Mouse (Mus musculus): ENCODE measurements around the gene Igf1. TPM values are rescaled to one million over a fixed set of nuclear protein-coding genes. Genes with fewer than 3 reads are reported as not detected.

Gene Igf1
- polyA plus RNA-seq, 1 experiment from 2014 or later = 11.4 TPM

DNA sequence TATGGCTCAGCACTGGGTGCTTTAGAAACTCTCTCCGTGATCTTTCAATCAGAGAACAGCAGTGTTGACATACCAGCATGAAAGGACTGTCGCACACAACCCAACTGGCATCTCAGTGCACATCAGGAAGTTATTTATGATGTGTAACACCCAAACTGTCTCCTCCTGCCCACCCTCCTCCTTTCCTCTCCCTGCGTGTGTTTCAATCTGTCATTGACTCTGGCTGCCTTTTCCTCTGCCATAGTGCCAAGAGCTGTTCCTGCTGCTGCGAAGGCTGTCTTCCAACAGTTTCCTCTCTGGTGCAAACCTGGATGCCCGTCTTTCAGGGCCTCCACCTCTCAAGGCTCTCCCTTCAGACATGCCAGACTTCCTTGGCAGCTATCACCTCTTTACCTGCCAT, 46.3 kb downstream of the Igf1 start:
- Histone ChIP-seq H3K4me2 (ENCODE audit: low read length) (no peak overlapping the region), H3K27me3 (ENCODE audit: control insufficient read depth, insufficient read depth, low read depth, low read length) (no peaks in the 10 kb centered on the region), H3K4me3 (ENCODE audit: low read depth, low read length) (no peak overlapping the region), H3K4me1 (ENCODE audit: control insufficient read depth, insufficient read depth, low read length) (no peaks in the 10 kb centered on the region), H3K27ac (ENCODE audit: low read length) (no peak overlapping the region), H3K36me3 (ENCODE audit: control insufficient read depth, insufficient read depth, low read length) (no peaks in the 10 kb centered on the region), H3K9ac (ENCODE audit: low read depth, low read length) (no peak overlapping the region), H3K9me3 (replicated peaks; ENCODE audit: control insufficient read depth, low read length, poor library complexity, severe bottlenecking) (no peaks in the 10 kb centered on the region)
- no peak for ATAC-seq
- 78% methylated on average over 5 of the region's 5 CpGs for WGBS

DNA sequence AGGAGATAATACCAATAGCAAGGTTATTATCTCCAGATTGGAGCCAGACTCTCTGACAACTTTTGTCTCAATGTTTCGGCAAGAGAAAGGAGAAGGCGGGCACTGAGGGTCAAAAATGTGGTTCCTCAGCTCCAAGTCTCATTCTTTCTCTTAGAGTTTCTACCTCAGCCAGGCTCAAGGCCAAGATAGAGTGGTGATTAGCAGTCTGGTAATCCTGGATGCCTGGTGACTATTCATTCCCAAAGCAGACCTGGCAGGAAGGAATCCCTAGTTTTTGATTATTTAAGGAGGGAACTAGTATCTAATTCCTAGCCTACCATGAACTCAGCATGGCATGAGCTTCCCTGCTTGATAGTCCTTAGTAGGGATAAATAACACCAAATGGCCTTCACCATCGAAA, 47.0 kb downstream of the Igf1 start:
- H3K27ac ChIP-seq (ENCODE audit: low read length) = no peak overlapping the region
- no peaks in the 10 kb centered on the region for H3K9me3 ChIP-seq (replicated peaks; ENCODE audit: control insufficient read depth, low read length, poor library complexity, severe bottlenecking)
- H3K4me3 ChIP-seq (ENCODE audit: low read depth, low read length) = no peak overlapping the region
- H3K36me3 ChIP-seq (ENCODE audit: control insufficient read depth, insufficient read depth, low read length) = no peaks in the 10 kb centered on the region
- ATAC-seq = no peak
- WGBS = 76% methylated on average over 3 of the region's 3 CpGs
- H3K4me1 ChIP-seq (ENCODE audit: control insufficient read depth, insufficient read depth, low read length) = no peaks in the 10 kb centered on the region
- H3K9ac ChIP-seq (ENCODE audit: low read depth, low read length) = no peak overlapping the region
- no peak overlapping the region for H3K4me2 ChIP-seq (ENCODE audit: low read length)
- H3K27me3 ChIP-seq (ENCODE audit: control insufficient read depth, insufficient read depth, low read depth, low read length) = no peaks in the 10 kb centered on the region

DNA sequence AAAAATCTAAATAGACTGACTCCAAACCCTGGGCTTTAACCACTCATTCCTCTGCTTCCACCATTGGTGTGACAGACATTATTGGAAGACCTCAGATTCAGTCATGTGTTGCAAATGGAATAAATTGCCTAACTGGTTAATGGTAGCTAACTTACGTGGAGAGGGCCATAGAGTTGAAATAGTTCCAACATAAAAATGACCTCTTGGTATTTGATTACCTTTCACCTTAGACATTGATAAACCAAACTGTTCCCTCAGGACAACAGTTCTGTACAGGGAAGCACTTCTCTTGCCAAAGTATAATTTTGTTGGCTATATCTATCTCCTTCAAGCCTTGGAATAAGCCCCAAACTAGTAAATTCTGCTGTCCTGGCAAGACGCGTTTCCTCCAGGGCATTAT, 48.1 kb downstream of the Igf1 start:
- Histone ChIP-seq H3K27ac (ENCODE audit: low read length) (no peak overlapping the region), H3K4me3 (ENCODE audit: low read depth, low read length) (no peak overlapping the region), H3K9ac (ENCODE audit: low read depth, low read length) (no peak overlapping the region), H3K9me3 (replicated peaks; ENCODE audit: control insufficient read depth, low read length, poor library complexity, severe bottlenecking) (no peaks in the 10 kb centered on the region), H3K4me1 (ENCODE audit: control insufficient read depth, insufficient read depth, low read length) (no peaks in the 10 kb centered on the region), H3K27me3 (ENCODE audit: control insufficient read depth, insufficient read depth, low read depth, low read length) (no peaks in the 10 kb centered on the region), H3K4me2 (ENCODE audit: low read length) (no peak overlapping the region), H3K36me3 (ENCODE audit: control insufficient read depth, insufficient read depth, low read length) (no peaks in the 10 kb centered on the region)
- ATAC-seq = no peak
- WGBS = 91% methylated on average over 3 of the region's 3 CpGs

DNA sequence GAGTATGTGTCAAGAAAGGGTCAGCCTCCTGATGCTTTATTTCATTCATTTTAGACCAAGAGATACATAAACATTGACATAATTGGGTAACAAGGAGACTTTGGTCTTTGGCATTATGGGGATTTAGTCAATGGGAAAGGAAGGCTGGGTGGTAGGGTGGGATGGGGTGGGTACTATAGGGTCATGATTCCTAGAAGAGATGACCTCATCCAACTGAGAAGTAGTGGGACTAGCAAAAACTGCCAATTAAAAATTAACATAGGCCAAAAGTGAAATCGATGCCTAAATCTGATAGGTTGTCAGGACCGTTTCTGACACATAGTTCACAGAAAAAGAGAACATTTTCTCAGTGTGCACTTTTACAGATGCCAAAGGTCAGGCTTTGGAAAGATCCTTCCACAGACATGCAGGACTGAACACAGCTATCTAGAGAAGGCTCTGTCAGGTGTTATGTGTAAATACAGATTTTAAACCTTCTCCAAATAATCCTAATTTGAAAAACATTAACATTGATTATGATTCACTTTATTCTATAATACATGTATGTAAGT, 48.8 kb downstream of the Igf1 start:
- no peak for ATAC-seq
- H3K4me3 ChIP-seq (ENCODE audit: low read depth, low read length) = no peak overlapping the region
- H3K9me3 ChIP-seq (replicated peaks; ENCODE audit: control insufficient read depth, low read length, poor library complexity, severe bottlenecking) = no peaks in the 10 kb centered on the region
- no peak overlapping the region for H3K4me2 ChIP-seq (ENCODE audit: low read length)
- no peaks in the 10 kb centered on the region for H3K27me3 ChIP-seq (ENCODE audit: control insufficient read depth, insufficient read depth, low read depth, low read length)
- H3K4me1 ChIP-seq (ENCODE audit: control insufficient read depth, insufficient read depth, low read length) = no peaks in the 10 kb centered on the region
- 94% methylated on average over 2 of the region's 2 CpGs for WGBS
- H3K9ac ChIP-seq (ENCODE audit: low read depth, low read length) = no peak overlapping the region
- no peak overlapping the region for H3K27ac ChIP-seq (ENCODE audit: low read length)
- no peaks in the 10 kb centered on the region for H3K36me3 ChIP-seq (ENCODE audit: control insufficient read depth, insufficient read depth, low read length)

DNA sequence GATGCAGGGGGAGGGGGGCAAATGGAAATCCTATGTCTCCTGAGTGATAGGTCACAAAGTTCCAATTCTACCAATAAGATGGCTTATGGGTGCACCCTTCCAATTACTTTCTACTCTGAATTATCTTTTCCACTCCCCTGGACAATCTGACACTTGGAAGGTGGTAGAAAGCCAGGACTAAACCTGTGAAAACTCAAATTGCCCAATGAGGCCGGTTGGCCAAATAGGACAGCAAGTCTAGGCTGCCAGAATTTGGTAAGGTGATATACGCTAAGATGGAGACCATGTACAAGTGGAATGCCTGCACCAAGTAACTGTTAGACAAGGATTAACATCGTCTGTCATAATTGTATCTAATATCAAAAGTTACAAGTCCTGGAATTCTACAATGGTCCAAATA, 55.8 kb downstream of the Igf1 start:
- no peaks in the 10 kb centered on the region for H3K4me1 ChIP-seq (ENCODE audit: control insufficient read depth, insufficient read depth, low read length)
- no peak overlapping the region for H3K4me2 ChIP-seq (ENCODE audit: low read length)
- H3K36me3 ChIP-seq (ENCODE audit: control insufficient read depth, insufficient read depth, low read length) = no peaks in the 10 kb centered on the region
- 93% methylated on average over 3 of the region's 3 CpGs for WGBS
- H3K4me3 ChIP-seq (ENCODE audit: low read depth, low read length) = no peak overlapping the region
- H3K27me3 ChIP-seq (ENCODE audit: control insufficient read depth, insufficient read depth, low read depth, low read length) = no peaks in the 10 kb centered on the region
- H3K9ac ChIP-seq (ENCODE audit: low read depth, low read length) = no peak overlapping the region
- H3K27ac ChIP-seq (ENCODE audit: low read length) = no peak overlapping the region
- no peak for ATAC-seq
- H3K9me3 ChIP-seq (replicated peaks; ENCODE audit: control insufficient read depth, low read length, poor library complexity, severe bottlenecking) = no peaks in the 10 kb centered on the region

DNA sequence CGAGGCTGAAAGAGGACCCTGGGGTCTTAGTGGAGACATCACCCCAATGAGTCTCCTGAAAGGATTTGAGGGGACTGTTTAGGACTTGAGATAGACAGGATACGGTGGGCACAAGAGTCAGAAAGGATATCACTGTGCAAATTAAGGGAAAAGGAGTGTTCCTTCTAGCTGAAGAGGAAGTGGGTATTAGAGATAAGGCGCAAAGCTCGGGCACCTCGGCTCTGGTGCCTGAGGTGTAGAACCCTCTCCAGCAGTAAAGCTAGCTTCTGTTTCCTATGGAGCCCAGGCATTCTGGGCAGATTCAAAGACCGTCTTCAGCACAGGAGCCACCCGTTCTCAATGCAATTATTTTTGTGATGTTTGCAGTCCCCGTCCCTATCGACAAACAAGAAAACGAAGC, 56.9 kb downstream of the Igf1 start:
- H3K27ac ChIP-seq (ENCODE audit: low read length) = no peak overlapping the region
- H3K27me3 ChIP-seq (ENCODE audit: control insufficient read depth, insufficient read depth, low read depth, low read length) = no peaks in the 10 kb centered on the region
- H3K36me3 ChIP-seq (ENCODE audit: control insufficient read depth, insufficient read depth, low read length) = no peaks in the 10 kb centered on the region
- no peak for ATAC-seq
- no peak overlapping the region for H3K4me2 ChIP-seq (ENCODE audit: low read length)
- H3K9me3 ChIP-seq (replicated peaks; ENCODE audit: control insufficient read depth, low read length, poor library complexity, severe bottlenecking) = no peaks in the 10 kb centered on the region
- WGBS = 90% methylated on average over 10 of the region's 10 CpGs
- no peak overlapping the region for H3K9ac ChIP-seq (ENCODE audit: low read depth, low read length)
- H3K4me3 ChIP-seq (ENCODE audit: low read depth, low read length) = no peak overlapping the region
- H3K4me1 ChIP-seq (ENCODE audit: control insufficient read depth, insufficient read depth, low read length) = no peaks in the 10 kb centered on the region

DNA sequence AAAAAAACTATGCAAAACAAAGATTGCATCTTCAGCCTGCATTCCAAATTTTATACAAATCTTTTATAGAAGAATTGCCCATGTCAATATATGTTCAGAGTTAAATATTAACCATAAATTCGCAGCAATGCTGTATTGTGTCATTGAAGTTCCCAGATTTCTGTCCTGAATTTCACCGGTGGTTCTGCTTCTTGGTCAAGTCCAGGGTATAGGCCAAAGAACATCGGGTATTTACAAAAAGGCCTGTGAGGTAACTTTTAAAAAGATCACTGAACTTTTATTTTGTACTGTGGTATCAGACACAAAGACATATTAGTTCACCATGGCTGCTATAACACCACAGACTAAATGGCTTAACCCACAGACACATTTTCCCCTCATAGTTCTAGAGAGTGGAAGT, 57.7 kb downstream of the Igf1 start:
- Histone ChIP-seq H3K27me3 (ENCODE audit: control insufficient read depth, insufficient read depth, low read depth, low read length) (no peaks in the 10 kb centered on the region), H3K36me3 (ENCODE audit: control insufficient read depth, insufficient read depth, low read length) (no peaks in the 10 kb centered on the region), H3K9ac (ENCODE audit: low read depth, low read length) (no peak overlapping the region), H3K4me2 (ENCODE audit: low read length) (no peak overlapping the region), H3K9me3 (replicated peaks; ENCODE audit: control insufficient read depth, low read length, poor library complexity, severe bottlenecking) (no peaks in the 10 kb centered on the region), H3K4me1 (ENCODE audit: control insufficient read depth, insufficient read depth, low read length) (no peaks in the 10 kb centered on the region), H3K4me3 (ENCODE audit: low read depth, low read length) (no peak overlapping the region), H3K27ac (ENCODE audit: low read length) (no peak overlapping the region)
- no peak for ATAC-seq
- WGBS = 94% methylated on average over 3 of the region's 3 CpGs

DNA sequence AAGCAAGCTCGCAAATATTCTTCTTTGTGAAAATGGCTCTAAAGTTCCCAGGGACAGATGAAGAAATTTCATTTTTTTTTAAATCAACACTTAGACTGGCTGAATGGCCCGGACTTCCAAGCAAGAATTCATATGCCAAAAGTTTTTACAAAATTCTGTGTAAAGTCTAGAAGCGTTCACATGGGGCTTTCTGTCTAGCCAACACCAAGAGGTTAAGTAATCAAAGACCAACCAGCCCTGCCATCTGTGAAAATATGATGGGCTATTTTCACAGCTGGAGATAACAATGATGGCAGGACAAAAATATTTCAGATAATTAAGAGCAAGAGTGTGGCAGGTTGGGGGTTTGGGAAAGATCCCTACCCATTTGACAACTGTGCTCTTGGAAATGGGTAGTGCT, 64.2 kb downstream of the Igf1 start:
- Histone ChIP-seq H3K9me3 (replicated peaks; ENCODE audit: control insufficient read depth, low read length, poor library complexity, severe bottlenecking) (no peaks in the 10 kb centered on the region), H3K4me3 (ENCODE audit: low read depth, low read length) (no peak overlapping the region), H3K9ac (ENCODE audit: low read depth, low read length) (no peak overlapping the region), H3K27ac (ENCODE audit: low read length) (no peak overlapping the region), H3K36me3 (ENCODE audit: control insufficient read depth, insufficient read depth, low read length) (no peaks in the 10 kb centered on the region), H3K4me2 (ENCODE audit: low read length) (no peak overlapping the region), H3K4me1 (ENCODE audit: control insufficient read depth, insufficient read depth, low read length) (peaks cover 8% of the 10 kb centered on the region), H3K27me3 (ENCODE audit: control insufficient read depth, insufficient read depth, low read depth, low read length) (no peaks in the 10 kb centered on the region)
- WGBS = 91% methylated on average over 3 of the region's 3 CpGs
- ATAC-seq = no peak

DNA sequence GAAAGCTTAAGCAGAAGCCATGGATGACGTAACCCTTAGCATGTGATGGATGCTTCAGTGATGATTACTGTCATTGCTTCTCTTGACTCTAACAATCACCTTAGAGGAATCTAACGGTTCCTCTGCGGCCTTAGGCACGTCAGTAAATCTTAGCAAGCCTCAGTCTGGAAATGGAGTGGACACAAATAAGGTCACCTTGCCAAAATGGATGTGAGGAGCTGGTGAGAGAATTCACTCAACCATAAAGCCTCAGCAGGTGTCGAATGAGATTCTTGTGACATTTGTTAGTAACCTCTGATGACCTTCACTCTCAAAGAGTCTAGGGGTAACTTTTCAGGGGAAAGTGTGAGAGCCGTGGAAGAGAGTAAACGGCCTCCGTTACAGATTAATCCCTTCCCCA, 68.5 kb downstream of the Igf1 start:
- Histone ChIP-seq H3K27ac (ENCODE audit: low read length) (no peak overlapping the region), H3K9me3 (replicated peaks; ENCODE audit: control insufficient read depth, low read length, poor library complexity, severe bottlenecking) (no peaks in the 10 kb centered on the region), H3K4me3 (ENCODE audit: low read depth, low read length) (no peak overlapping the region), H3K4me2 (ENCODE audit: low read length) (no peak overlapping the region), H3K9ac (ENCODE audit: low read depth, low read length) (no peak overlapping the region), H3K36me3 (ENCODE audit: control insufficient read depth, insufficient read depth, low read length) (no peaks in the 10 kb centered on the region), H3K27me3 (ENCODE audit: control insufficient read depth, insufficient read depth, low read depth, low read length) (no peaks in the 10 kb centered on the region), H3K4me1 (ENCODE audit: control insufficient read depth, insufficient read depth, low read length) (peaks cover 8% of the 10 kb centered on the region)
- ATAC-seq = no peak
- WGBS = 34% methylated on average over 8 of the region's 8 CpGs

Measured in midbrain, embryonic 16.5 days (tissue).